Mouse (Mus musculus): ENCODE results near the gene Gabpa. TPM values are rescaled to one million over a fixed set of nuclear protein-coding genes. Genes with fewer than 3 reads are reported as not detected.

The Gabpa gene
- polyA plus RNA-seq, 1 experiment from 2014 or later: 39.3 TPM

GRCm38 (mm10) chr16:84881168-84881567, 46.4 kb downstream of the Gabpa start:
- Histone ChIP-seq H3K27me3 (ENCODE audit: insufficient read depth, low read length) (no peaks in the 10 kb centered on the region), H3K27ac (ENCODE audit: low read length) (no peak overlapping the region), H3K4me3 (ENCODE audit: low read length) (no peak overlapping the region), H3K4me2 (replicated peaks; ENCODE audit: low read depth, low read length) (no peak overlapping the region), H3K36me3 (ENCODE audit: insufficient read depth, low read length) (no peaks in the 10 kb centered on the region), H3K4me1 (ENCODE audit: insufficient read depth, low read length) (peaks cover 2% of the 10 kb centered on the region; the same call in 1 of the 2 replicates), H3K9me3 (ENCODE audit: low read length) (no peaks in the 10 kb centered on the region), H3K9ac (replicated peaks; ENCODE audit: low read length) (no peak overlapping the region)
- peak; percentile 76; the same call in 1 of the 2 replicates for ATAC-seq (ENCODE audit: low FRiP score, low TSS enrichment)
- 73% methylated on average over 9 of the region's 9 CpGs for WGBS

GRCm38 (mm10) chr16:84881754-84882321, 47.1 kb downstream of the Gabpa start:
- no peak for ATAC-seq (ENCODE audit: low FRiP score, low TSS enrichment)
- Histone ChIP-seq H3K36me3 (ENCODE audit: insufficient read depth, low read length) (no peaks in the 10 kb centered on the region), H3K9ac (replicated peaks; ENCODE audit: low read length) (no peak overlapping the region), H3K4me3 (ENCODE audit: low read length) (no peak overlapping the region), H3K4me1 (ENCODE audit: insufficient read depth, low read length) (no peaks in the 10 kb centered on the region), H3K27ac (ENCODE audit: low read length) (no peak overlapping the region), H3K9me3 (ENCODE audit: low read length) (no peaks in the 10 kb centered on the region), H3K4me2 (replicated peaks; ENCODE audit: low read depth, low read length) (no peak overlapping the region), H3K27me3 (ENCODE audit: insufficient read depth, low read length) (no peaks in the 10 kb centered on the region)
- 92% methylated on average over 7 of the region's 8 CpGs for WGBS

GRCm38 (mm10) chr16:84884572-84884971, 49.8 kb downstream of the Gabpa start:
- H3K27me3 ChIP-seq (ENCODE audit: insufficient read depth, low read length): no peaks in the 10 kb centered on the region
- H3K27ac ChIP-seq (ENCODE audit: low read length): no peak overlapping the region
- no peaks in the 10 kb centered on the region for H3K4me1 ChIP-seq (ENCODE audit: insufficient read depth, low read length)
- no peaks in the 10 kb centered on the region for H3K36me3 ChIP-seq (ENCODE audit: insufficient read depth, low read length)
- H3K4me3 ChIP-seq (ENCODE audit: low read length): no peak overlapping the region
- H3K4me2 ChIP-seq (replicated peaks; ENCODE audit: low read depth, low read length): no peak overlapping the region
- H3K9ac ChIP-seq (replicated peaks; ENCODE audit: low read length): no peak overlapping the region
- H3K9me3 ChIP-seq (ENCODE audit: low read length): no peaks in the 10 kb centered on the region
- ATAC-seq (ENCODE audit: low FRiP score, low TSS enrichment): no peak
- WGBS: 83% methylated on average over 8 of the region's 8 CpGs

- no peak for ATAC-seq (ENCODE audit: low FRiP score, low TSS enrichment)
- no peak overlapping the region for H3K9ac ChIP-seq (replicated peaks; ENCODE audit: low read length)
- no peaks in the 10 kb centered on the region for H3K9me3 ChIP-seq (ENCODE audit: low read length)
- WGBS: 86% methylated on average over 4 of the region's 4 CpGs
- no peak overlapping the region for H3K4me2 ChIP-seq (replicated peaks; ENCODE audit: low read depth, low read length)
- H3K27me3 ChIP-seq (ENCODE audit: insufficient read depth, low read length): no peaks in the 10 kb centered on the region
- H3K27ac ChIP-seq (ENCODE audit: low read length): no peak overlapping the region
- no peak overlapping the region for H3K4me3 ChIP-seq (ENCODE audit: low read length)
- H3K36me3 ChIP-seq (ENCODE audit: insufficient read depth, low read length): no peaks in the 10 kb centered on the region
- no peaks in the 10 kb centered on the region for H3K4me1 ChIP-seq (ENCODE audit: insufficient read depth, low read length)
Measured at GRCm38 (mm10) chr16:84902995-84903394, 68.3 kb downstream of the Gabpa start.

- WGBS: 93% methylated on average over 8 of the region's 8 CpGs
- no peak overlapping the region for H3K9ac ChIP-seq (replicated peaks; ENCODE audit: low read length)
- no peak overlapping the region for H3K4me3 ChIP-seq (ENCODE audit: low read length)
- no peak overlapping the region for H3K4me2 ChIP-seq (replicated peaks; ENCODE audit: low read depth, low read length)
- no peak for ATAC-seq (ENCODE audit: low FRiP score, low TSS enrichment)
- no peaks in the 10 kb centered on the region for H3K4me1 ChIP-seq (ENCODE audit: insufficient read depth, low read length)
- H3K27me3 ChIP-seq (ENCODE audit: insufficient read depth, low read length): no peaks in the 10 kb centered on the region
- no peaks in the 10 kb centered on the region for H3K36me3 ChIP-seq (ENCODE audit: insufficient read depth, low read length)
- H3K9me3 ChIP-seq (ENCODE audit: low read length): no peaks in the 10 kb centered on the region
- no peak overlapping the region for H3K27ac ChIP-seq (ENCODE audit: low read length)
Measured at GRCm38 (mm10) chr16:84911477-84912165, 76.9 kb downstream of the Gabpa start.

Other genes starting within 250 kb of the Gabpa start
- gene Mrpl39, start 99.2 kb upstream of the Gabpa start, polyA plus RNA-seq (2015; fragmentation: Nextera tagmentation; extraction: Ambion mirVana): 50.7 and 54.1 TPM in 2 replicates
- gene Jam2, start 60.8 kb upstream of the Gabpa start, polyA plus RNA-seq (2015; fragmentation: Nextera tagmentation; extraction: Ambion mirVana): 4.5 and 5.2 TPM in 2 replicates
- 992 and 993 TPM in 2 replicates for gene Atp5j, start 700 bp downstream of the Gabpa start, polyA plus RNA-seq (2015; fragmentation: Nextera tagmentation; extraction: Ambion mirVana)